Mouse (Mus musculus): ENCODE measurements around the gene Sass6.
"Not testable (repeated sequence)": the region's sequence is repeated elsewhere in the genome, so short reads cannot be mapped to it uniquely, and the experiment has no call there.

The Sass6 gene

GRCm38 (mm10) chr3:116632971-116633370, 38.2 kb downstream of the Sass6 start:
- DNase-seq (ENCODE audit: low read depth): no peak

GRCm38 (mm10) chr3:116634091-116634490, 39.3 kb downstream of the Sass6 start:
- DNase-seq (ENCODE audit: low read depth): no peak

GRCm38 (mm10) chr3:116634853-116635252, 40.1 kb downstream of the Sass6 start:
- DNase-seq (ENCODE audit: low read depth): no peak

DNA sequence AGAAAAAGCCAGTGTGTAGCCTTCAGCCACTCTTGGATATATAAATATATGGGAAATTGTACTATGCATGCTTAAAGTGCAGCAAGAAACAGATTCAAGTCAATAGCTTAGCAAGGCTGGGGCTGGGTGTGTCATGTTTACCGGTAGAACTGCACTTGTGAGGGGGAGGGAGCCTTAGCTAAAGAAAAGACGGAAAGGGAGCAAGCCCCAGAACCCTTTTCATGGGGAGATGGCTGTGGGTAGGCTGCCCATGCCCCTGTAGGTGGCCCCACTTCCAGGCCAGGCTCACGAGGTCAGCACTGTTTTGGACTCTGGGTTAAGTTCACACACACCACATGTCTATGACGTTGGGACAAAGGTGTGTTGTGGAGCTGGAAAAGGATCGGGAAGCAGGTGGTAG, 41.0 kb downstream of the Sass6 start:
- no peak for DNase-seq (ENCODE audit: low read depth)

DNA sequence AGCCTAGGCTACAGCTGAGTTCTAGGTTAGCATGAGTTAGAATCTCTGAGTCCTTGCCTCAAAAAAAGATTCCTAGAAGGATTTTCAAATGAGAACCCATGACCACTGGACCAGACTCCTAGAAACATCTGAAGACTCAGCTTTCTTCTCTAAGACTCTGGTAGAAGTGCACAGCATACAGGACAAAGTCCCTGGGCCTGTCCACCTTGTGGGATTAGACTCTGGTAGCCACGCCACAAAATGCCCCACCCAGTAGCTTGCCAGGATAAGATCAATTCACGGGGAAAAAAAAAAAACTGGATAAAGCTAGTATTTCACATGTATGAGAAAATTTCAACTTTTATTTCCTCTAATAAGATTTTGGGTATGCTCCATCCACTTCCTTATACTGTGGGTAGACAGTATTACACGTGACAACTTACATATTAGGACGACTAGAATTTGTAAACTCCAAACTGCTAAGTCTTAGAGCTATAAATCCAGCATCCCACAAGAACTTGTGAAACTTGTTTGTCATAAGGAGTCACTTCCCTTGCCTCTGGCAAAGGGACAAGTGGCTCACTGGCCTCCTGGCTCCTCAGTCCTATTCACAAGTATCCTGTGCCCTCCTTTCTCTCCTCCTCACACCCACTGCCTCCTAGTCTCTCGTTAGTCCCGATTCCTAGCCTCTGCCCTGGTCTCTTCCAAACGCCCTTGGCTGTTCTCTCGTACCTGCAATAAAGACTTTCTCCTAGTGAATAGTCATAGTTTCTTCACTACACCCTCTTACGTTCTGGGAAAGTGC, 43.1 kb downstream of the Sass6 start:
- no peak for DNase-seq (ENCODE audit: low read depth)

DNA sequence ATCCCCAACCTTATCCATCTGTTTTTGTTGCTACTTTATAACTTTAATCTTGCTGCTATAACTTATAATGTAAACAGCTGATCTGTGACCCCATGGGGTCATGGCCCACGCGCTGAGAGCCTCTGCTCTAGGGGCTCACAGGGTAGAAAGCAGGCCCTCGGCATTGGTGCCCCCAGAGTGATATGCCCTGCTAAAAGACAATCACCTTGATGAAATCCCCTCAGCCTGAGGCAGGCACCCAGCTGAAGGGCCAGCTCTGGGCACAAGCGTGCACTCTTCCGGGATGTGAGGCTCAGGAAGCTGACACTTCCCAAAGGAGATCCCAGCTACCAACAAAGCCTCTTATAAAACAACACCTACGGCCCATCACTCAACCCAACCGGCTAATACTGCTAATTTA, 43.8 kb downstream of the Sass6 start:
- no peak for DNase-seq (ENCODE audit: low read depth)

DNA sequence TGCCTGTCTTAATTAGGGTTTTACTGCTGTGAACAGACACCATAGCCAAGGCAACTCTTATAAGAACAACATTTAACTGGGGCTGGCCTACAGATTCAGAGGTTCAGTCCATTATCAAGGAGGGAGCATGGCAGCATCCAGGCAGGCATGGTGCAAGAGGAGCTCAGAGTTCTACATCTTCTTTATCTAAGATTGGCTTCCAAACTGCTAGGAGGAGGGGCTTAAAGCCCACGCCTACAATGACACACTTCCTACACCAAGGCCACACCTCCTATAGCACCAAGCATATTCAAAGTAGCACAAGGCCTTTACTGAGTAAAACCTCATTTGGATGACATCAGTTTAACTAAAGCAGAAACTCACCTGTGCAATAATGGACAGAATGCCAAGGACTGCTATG, 45.2 kb downstream of the Sass6 start:
- no peak for DNase-seq (ENCODE audit: low read depth)

DNA sequence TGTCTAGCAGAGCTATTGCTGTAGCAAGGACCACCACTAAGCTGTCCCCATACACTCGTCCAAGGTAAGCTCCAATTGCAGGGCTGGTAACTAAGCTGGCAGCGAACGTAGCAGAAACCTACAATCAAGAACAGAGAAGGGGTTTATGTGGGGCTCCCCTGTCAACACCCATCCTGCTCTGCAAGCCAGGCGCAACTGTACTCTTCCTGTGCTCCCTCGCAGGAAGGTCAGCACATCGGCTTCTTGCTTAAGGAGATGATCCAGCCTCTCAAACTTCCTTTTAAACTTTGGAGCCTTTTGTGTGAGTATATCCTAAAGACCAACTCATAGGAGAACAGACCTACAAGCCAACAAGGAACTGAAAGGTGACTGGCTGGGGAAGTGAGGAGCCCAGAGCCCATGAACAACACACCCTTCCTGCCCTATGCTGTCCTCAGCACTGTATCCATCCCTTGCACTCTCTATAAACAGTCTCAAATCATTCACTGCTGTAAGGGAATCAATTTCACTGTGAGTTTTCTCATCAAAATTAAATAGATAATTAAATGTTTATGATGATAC, 47.1 kb downstream of the Sass6 start:
- DNase-seq (ENCODE audit: low read depth): no peak

DNA sequence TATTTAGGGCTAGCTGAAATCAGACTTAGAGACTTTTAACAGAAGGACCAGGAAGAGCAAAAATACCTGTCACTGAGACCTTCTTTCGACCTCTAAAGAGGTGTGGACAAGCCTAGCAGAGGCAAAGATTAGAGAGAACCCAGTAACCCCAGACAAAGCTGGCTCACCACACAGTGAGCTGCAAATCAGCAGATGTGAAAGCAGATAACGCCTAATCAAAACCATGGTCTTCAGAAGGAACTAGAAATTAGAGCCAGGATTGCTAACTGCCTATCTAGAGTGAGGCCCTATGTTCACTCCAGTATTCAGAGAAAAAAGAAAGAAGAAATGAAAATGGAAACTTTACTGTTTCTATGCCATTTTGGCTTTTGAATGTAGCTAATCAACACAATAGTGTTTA, 47.6 kb downstream of the Sass6 start:
- no peak for DNase-seq (ENCODE audit: low read depth)

GRCm38 (mm10) chr3:116646387-116646786, 51.6 kb downstream of the Sass6 start:
- DNase-seq (ENCODE audit: low read depth): no peak

GRCm38 (mm10) chr3:116648805-116649204, 54.0 kb downstream of the Sass6 start:
- no peak for DNase-seq (ENCODE audit: low read depth)

- no peak for DNase-seq (ENCODE audit: low read depth)
These were observed 55.9 kb downstream of the Sass6 start for GRCm38 (mm10) chr3:116650698-116651097.

- no peak for DNase-seq (ENCODE audit: low read depth)
These were observed 57.3 kb downstream of the Sass6 start for GRCm38 (mm10) chr3:116652033-116652446.

DNA sequence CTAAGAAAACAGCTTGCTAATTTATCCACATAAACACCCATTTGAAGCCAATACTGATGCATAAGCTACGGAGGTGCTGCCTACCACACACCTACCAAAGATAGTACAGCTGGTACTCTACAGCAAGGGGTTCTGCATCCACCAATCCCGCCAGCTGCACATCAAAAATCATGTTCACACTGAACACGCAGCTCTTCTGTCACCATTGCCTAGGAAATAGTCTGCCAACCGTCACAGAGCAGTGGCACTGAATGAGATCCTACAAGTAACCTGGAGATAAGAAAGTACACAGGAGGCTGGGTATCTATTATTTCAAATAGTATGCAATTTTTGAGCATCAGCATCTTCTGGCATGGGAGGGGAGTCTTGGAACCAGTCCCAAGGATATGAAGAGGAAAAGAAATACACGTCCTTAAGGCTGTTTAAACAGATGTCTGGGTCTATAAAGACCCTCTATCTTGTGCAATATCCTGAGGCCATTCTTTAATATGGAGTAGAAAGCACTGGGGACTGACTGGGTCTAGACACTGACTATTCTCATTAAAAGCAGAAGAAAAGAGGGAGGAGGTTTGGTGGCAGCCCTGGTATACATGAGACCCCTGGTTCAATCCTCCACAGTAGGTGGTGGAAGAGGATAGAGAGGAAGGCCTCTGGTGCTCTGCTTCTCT, 58.6 kb downstream of the Sass6 start:
- DNase-seq (ENCODE audit: low read depth): no peak

DNA sequence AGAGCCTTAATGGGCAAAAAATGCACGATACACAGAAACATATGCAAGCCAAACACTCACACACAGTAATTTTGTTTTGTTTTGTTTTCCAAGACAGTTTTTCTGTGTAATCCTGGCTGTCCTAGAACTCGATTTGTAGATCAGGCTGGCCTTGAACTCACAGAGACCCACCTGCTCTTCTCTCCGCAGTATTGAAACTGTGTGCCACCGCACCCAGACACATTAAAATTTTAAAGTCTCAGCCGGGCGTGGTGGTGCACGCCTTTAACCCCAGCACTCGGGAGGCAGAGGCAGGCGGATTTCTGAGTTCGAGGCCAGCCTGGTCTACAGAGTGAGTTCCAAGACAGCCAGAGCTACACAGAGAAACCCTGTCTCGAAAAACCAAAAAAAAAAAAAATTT, 59.3 kb downstream of the Sass6 start:
- DNase-seq (ENCODE audit: low read depth): not testable (repeated sequence)

GRCm38 (mm10) chr3:116656184-116656965, 61.6 kb downstream of the Sass6 start:
- DNase-seq (ENCODE audit: low read depth): no peak

DNA sequence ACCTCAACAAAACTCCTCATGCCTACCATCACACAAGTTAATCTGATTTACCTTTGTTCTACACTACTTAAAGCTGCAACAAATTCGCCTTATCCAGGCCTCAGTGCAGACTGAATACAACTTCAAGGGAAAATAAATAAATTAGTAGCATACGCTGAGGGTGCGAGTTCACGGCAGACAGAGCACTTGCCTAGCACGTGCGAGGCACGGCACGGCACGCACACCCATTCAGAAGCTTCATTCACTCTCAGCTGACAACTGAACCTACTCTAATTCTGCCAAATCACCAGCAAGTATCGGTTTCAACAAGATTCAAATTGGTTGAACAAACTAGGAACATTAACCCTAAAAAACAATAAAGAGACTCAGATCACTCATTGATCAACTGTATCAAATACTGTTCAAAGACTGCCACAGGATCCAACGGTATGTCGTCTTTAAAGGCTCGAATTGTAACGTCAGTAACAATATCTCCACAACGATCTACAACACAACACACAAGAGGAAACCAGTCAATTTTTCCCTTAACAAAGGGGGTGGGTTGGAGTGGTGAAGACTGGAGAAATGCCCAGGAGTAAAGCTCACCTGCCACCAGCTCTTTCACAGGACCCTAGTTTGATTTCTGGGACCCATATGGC, 64.3 kb downstream of the Sass6 start:
- no peak for DNase-seq (ENCODE audit: low read depth)

DNA sequence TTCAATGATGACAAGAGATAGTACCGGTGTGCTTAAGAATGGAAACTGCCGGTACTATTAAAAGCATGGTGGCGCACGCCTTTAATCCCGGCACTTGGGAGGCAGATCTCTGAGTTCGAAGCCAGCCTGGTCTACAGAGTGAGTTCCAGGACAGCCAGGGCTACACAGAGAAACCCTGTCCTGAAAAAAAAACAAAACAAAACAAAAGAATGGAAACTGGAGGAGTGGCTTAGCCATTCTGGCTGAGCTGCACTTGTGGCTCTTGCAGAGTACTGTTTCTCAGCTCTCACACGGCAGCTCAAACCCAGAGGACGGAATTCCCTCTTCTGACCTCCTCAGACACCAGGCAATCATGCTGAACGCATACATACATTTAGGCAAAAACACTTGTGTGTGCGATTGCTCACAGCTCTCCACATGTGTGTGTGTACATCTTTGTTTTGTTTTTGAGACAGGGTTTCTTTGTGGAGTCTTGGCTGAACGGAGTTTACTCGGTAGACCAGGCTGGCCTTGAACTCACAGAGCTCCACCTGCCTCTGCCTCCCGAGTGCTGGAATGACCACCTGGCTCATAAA, 65.2 kb downstream of the Sass6 start:
- DNase-seq (ENCODE audit: low read depth): no peak

GRCm38 (mm10) chr3:116661288-116661869, 66.6 kb downstream of the Sass6 start:
- no peak for DNase-seq (ENCODE audit: low read depth)

DNA sequence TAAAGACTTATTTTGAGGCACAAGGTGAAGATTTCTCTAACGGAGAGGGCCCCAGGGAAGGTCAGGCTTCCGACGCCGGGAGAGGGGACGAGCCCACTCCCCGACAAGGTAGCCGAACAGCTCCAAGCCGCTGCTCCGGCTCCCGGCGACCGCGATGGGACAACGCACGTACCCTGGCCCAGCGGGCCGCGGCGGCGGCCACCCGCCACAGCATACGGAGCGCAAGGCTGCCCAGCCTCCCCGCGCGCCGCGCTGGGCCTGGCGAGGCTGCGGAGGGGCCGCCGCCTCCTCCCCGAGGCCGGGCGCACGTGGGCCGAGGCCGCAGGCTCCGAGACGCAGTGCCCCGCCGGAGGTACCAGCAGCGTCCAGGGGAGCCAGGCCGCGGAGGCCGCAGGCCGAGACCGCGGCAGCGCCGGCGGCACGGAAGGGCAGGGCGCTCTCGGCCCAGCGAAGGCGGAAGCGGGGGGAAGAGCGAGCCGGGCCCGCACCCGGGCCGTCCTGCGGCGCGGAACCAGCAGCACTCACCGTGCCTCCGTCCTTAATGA, 67.2 kb downstream of the Sass6 start:
- DNase-seq (ENCODE audit: low read depth): no peak

GRCm38 (mm10) chr3:116662463-116662863, 67.7 kb downstream of the Sass6 start, which contains the start of gene Mfsd14a:
TSS of gene Mfsd14a (minus strand) at chr3:116662677.
- peak; percentile 90 for DNase-seq (ENCODE audit: low read depth)
